Mouse (Mus musculus) urinary bladder, postnatal 4 days (tissue): ENCODE measurements at regions not wholly inside any gene's neighbourhood (a gene's known extent, or its start where the extent isn't known, plus 50 kb on each side); places are given as distances from the start of the nearest gene placed in this dataset.

Source experiments
- DNase-seq, 2 experiments: peaks; one replicate each; pipeline ENCODE4 v3.0.0; 2021 to 2022; ENCODE audit warnings: low spot score in 2 of 2

GRCm38 (mm10) chr14:29784506-29784905 is 62.8 kb upstream of the Cacna2d3 start:
- peak in 1 of 2 experiments; percentile 49 for DNase-seq

- DNase-seq: no peak
Measured at GRCm38 (mm10) chr14:29786431-29786830, 64.8 kb upstream of the Cacna2d3 start.

GRCm38 (mm10) chr14:29787796-29788195 is 66.1 kb upstream of the Cacna2d3 start:
- peak in 1 of 2 experiments; percentile 26 for DNase-seq

DNA sequence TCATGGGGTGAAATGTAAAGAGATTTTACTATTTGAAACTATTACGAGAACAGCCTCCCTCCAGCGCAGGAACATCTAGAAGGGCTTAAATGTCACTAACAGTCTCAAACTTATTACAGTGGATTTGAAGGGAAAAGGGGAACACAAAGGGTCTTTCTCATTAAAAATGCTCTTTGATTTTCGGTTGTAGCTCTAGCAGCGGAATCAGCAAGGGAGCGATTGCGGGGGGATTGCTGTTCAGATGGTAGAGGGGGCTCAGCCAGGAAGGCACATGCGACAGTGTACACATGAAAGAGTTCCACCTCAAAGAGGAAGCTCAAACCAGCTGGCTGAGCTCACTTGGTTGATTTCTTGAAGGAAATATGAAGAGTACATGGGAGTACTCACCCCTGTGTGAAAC is 66.7 kb upstream of the Cacna2d3 start:
- DNase-seq: no peak

DNA sequence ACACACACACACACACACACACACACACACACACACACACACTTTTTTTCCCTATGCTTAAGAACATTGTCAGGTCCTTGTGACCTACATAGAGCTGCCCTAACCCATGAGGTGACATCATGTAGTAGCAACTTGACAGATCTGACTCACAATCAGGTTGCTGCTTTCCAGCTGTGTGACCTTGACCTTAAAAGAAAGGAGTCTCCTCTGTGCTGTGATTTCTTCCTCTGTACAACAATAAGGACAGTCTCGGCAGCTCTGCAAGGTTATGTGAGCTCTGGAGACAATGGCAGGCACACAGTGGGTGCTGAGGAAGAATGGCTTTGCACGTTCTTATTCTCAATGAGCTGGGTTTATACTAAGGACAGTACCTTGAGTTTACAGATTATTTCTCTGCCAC is 73.7 kb upstream of the Cacna2d3 start:
- DNase-seq: peak in 1 of 2 experiments; percentile 14

DNA sequence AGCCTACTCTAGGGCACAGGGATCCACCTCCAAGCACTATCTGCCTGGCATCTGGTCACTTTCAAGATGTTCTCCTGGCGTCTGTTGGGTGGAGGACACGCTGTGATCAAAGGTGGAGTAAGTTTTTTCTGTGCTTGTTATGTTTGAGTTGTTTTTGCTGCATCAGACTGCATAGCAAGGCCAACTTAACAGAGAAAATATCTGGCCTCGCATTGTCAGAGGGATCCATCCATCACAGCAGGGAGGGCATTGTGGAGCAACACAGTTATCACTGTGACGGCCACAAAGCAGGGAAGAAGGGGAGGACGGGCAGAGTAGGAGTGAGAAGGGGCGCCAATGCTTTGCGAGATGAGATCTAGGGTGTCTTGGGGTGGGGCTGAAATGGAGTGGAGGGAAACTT is 74.7 kb upstream of the Cacna2d3 start:
- DNase-seq: no peak

DNA sequence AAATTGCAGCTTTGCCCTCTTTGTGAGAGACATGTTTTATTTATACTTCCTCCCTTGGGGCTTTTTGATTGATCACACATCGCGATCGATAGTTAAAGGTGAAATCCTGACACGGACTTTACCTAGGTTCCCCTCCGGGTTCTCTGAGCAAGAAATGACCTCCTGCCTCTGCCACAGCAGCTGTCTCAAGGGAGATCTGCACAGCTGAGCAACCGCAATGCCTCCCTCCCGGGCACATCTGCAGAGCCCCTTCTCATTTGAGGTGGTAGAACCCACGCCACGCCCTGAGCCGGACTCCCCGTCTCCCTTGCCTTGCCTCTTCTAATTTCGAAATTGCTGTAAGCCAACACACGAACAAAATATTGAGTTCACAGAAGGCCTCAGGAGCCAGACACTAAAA is 78.2 kb upstream of the Cacna2d3 start:
- no peak for DNase-seq

- no peak for DNase-seq
Measured at GRCm38 (mm10) chr14:29805234-29805633, 83.6 kb upstream of the Cacna2d3 start.

GRCm38 (mm10) chr14:29807881-29808280 is 86.2 kb upstream of the Cacna2d3 start:
- DNase-seq: no peak

GRCm38 (mm10) chr14:29814626-29815025 is 93.0 kb upstream of the Cacna2d3 start:
- no peak for DNase-seq

DNA sequence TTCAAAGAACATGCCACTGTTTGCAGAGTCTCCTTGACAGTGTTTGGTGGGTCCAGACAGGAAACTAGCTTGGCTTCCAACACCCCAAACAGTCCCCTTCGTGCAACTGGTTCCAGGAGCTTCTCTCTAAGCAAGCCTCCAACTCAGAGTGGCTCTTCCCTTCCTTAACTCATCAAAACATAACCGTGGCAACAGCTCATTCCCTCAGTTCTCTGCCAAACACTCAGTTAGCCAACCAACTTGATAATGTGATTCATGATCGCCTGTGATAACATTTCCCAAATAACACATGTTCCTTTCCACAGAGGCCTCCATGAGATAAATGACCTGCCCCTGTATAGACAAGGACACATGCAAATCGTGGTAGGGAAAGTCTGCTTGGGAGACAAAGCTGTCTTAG is 95.9 kb upstream of the Cacna2d3 start:
- DNase-seq: no peak

DNA sequence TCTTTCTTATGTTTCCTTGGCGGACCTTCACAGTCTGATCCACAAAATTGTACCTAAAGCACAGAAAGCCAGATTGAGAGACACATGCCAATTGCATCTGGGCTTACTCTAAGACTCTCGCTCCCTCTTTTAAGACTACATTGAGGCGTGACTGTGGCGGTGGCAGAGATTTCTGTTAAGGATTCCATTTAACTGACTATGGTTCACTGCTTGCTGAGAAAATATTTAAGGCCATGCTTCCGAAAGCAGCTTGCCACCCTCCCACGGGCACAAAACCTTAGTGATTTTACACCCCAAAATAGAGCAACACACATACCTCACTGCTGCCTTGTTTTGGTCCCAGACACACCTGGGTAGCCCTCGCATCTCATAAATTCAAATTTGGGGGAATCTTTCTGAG is 96.6 kb upstream of the Cacna2d3 start:
- no peak for DNase-seq

GRCm38 (mm10) chr14:29818751-29819150 is 97.1 kb upstream of the Cacna2d3 start:
- no peak for DNase-seq

DNA sequence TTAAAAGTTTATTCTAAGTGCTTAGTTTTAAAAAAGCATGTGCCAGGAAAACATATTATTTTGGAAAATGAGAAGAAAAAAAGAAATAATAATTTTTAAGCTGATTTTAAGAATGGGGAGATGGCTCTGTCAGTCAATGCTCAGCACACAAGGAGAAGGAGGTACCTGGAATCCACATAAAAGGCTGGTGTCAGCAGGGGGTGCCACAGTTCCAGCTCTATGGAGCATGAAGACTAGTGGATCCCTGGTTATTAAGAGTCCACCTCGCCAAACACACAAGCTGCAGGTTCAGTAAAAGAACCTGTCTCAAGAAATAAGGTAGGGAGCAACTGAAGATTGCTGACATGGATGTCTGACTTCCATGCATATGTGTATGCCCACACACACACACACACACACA is 115.4 kb upstream of the Cacna2d3 start:
- DNase-seq: no peak

DNA sequence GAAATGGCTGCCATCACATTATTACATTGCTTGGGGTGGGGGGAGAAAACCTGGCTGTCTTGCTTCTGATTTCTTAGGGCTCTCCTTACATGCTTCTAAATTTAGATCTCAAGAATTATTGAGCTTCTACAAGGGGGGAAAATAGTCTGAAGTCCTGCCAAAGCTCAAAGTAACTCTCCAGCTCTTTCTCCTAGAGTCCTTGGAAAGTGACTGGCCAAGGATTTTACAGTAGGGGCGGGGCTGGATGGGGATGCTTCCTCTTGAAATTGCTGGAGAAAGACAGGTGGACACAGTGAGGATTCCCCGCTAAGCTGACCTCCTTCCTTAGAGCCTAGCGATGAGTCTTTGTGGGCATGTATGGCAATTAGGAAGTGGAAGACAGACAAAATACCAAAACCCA is 117.9 kb upstream of the Cacna2d3 start:
- no peak for DNase-seq

GRCm38 (mm10) chr14:29841361-29842117 is 119.9 kb upstream of the Cacna2d3 start:
- no peak for DNase-seq

GRCm38 (mm10) chr14:29847661-29848060 is 120.4 kb upstream of the Selenok start:
- no peak for DNase-seq

GRCm38 (mm10) chr14:29851286-29851685 is 116.8 kb upstream of the Selenok start:
- no peak for DNase-seq

GRCm38 (mm10) chr14:29851956-29852725 is 116.0 kb upstream of the Selenok start:
- no peak for DNase-seq

- DNase-seq: no peak
Measured at GRCm38 (mm10) chr14:29862032-29862431, 106.1 kb upstream of the Selenok start.

DNA sequence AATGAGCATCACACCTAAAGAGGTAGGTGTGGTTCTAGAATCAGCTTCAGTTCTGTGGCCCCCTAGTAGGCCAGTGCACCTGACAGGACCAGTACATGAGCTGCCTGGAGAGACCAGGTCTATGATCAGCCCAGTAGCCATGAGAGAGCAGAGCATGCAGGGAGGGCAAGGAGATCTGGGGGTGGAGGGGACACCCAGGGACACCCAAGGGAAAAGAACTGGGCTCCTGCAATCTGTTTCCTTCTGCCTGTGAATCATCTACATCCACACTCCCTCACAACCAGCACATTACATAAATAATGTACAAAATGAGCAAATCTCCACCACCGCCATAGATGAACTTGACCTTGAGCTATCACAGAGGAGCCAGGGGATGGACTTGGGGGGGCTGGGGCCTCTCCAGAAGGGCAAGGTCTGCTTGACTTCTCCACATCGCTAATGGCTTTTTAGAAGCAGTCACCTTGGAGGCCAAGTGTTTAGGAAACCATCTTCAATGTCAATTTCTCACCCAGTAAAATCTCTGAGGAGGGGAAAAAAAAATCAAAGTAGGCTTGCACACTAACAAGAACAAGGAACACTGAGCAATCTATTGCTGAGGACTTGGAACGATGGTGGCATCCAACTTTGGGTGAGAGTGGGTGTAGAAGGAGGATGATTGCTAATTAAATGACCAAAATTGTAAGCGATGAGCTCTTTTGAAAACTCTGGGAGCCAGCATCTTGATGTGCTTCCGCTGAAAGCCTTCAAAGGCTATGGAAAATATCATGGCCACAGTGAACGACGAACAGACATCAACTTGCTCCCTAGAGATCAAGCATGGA is 101.4 kb upstream of the Selenok start:
- no peak for DNase-seq

- peak in 1 of 2 experiments; percentile 50 for DNase-seq
Measured at GRCm38 (mm10) chr14:29867311-29867710, 100.8 kb upstream of the Selenok start.
